Comparison of ENCODE assay signal across 9 mouse cellular contexts in genomic region chr2:126033114-126033972, GRCm38 (mm10). TPM values are rescaled to one million over a fixed set of nuclear protein-coding genes. Genes with fewer than 3 reads are reported as not detected.
DNase-seq lines count a peak whose midpoint lies in the region; ATAC-seq lines count a peak whose summit lies in the region.
"Had no signal": no experiment of that assay in that cellular context is flagged by ENCODE, and none has a peak within 500 bp of the region (broad histone marks: within the 10 kb centered on the region; RNA-seq: fewer than 3 reads in every experiment).

No protein-coding gene starts in this region.

- H3K36me3 ChIP-seq in forebrain, embryonic 13.5 days (ENCODE audit: poor library complexity, severe bottlenecking): no peaks in the 10 kb centered on the region
- H3K36me3 ChIP-seq in forebrain, embryonic 11.5 days (ENCODE audit: control insufficient read depth, insufficient read depth, low read length): no peaks in the 10 kb centered on the region
- no peaks in the 10 kb centered on the region for H3K36me3 ChIP-seq in midbrain, embryonic 13.5 days
- H3K36me3 ChIP-seq in midbrain, embryonic 10.5 days: no peaks in the 10 kb centered on the region
- no peaks in the 10 kb centered on the region for H3K36me3 ChIP-seq in embryonic facial prominence, embryonic 14.5 days (ENCODE audit: control insufficient read depth, insufficient read depth, low read length)
- H3K36me3 ChIP-seq in midbrain, embryonic 15.5 days (replicated peaks): no peaks in the 10 kb centered on the region
- H3K36me3 ChIP-seq: liver, embryonic 13.5 days had no signal

- H3K27ac ChIP-seq in forebrain, embryonic 13.5 days: no peak overlapping the region
- H3K27ac ChIP-seq in forebrain, embryonic 11.5 days (ENCODE audit: low read depth, low read length): no peak overlapping the region
- H3K27ac ChIP-seq in midbrain, embryonic 13.5 days: no peak overlapping the region
- no peak overlapping the region for H3K27ac ChIP-seq in midbrain, embryonic 10.5 days (replicated peaks)
- H3K27ac ChIP-seq in embryonic facial prominence, embryonic 14.5 days (replicated peaks; ENCODE audit: low read depth, low read length): no peak overlapping the region
- no peak overlapping the region for H3K27ac ChIP-seq in midbrain, embryonic 15.5 days
- H3K27ac ChIP-seq: liver, embryonic 13.5 days had no signal

- H3K27me3 ChIP-seq in forebrain, embryonic 13.5 days: no peaks in the 10 kb centered on the region
- no peaks in the 10 kb centered on the region for H3K27me3 ChIP-seq in forebrain, embryonic 11.5 days (ENCODE audit: control insufficient read depth, insufficient read depth, low read length)
- H3K27me3 ChIP-seq in midbrain, embryonic 13.5 days: no peaks in the 10 kb centered on the region
- H3K27me3 ChIP-seq in midbrain, embryonic 10.5 days (ENCODE audit: low read depth, poor library complexity, severe bottlenecking): no peaks in the 10 kb centered on the region
- H3K27me3 ChIP-seq in embryonic facial prominence, embryonic 14.5 days (replicated peaks; ENCODE audit: control insufficient read depth, insufficient read depth, low read length): no peaks in the 10 kb centered on the region
- no peaks in the 10 kb centered on the region for H3K27me3 ChIP-seq in midbrain, embryonic 15.5 days (replicated peaks)
- H3K27me3 ChIP-seq: liver, embryonic 13.5 days had no signal

- H3K9ac ChIP-seq in forebrain, embryonic 13.5 days: no peak overlapping the region
- no peak overlapping the region for H3K9ac ChIP-seq in forebrain, embryonic 11.5 days (ENCODE audit: low read length)
- no peak overlapping the region for H3K9ac ChIP-seq in midbrain, embryonic 13.5 days (replicated peaks)
- H3K9ac ChIP-seq in embryonic facial prominence, embryonic 14.5 days (ENCODE audit: low read depth, low read length): no peak overlapping the region
- H3K9ac ChIP-seq in midbrain, embryonic 15.5 days: no peak overlapping the region
- H3K9ac ChIP-seq: liver, embryonic 13.5 days had no signal

- DNase-seq in forebrain, embryonic 11.5 days (ENCODE audit: low spot score): no peak
- DNase-seq in midbrain, embryonic 10.5 days (ENCODE audit: low spot score): no peak
- DNase-seq in embryonic facial prominence, embryonic 14.5 days (ENCODE audit: low spot score): peak; percentile 49
- no peak for DNase-seq in T-cell, adult 2 months (ENCODE audit: low spot score)
- no peak for DNase-seq in spleen, adult 18-20 months
- DNase-seq: liver, embryonic 13.5 days had no signal

- WGBS in forebrain, embryonic 13.5 days: 82% methylated on average over 8 of the region's 8 CpGs
- WGBS in forebrain, embryonic 11.5 days: 87% methylated on average over 8 of the region's 8 CpGs
- 87% methylated on average over 8 of the region's 8 CpGs for WGBS in midbrain, embryonic 13.5 days
- WGBS in midbrain, embryonic 10.5 days: 81% methylated on average over 8 of the region's 8 CpGs
- 73% methylated on average over 8 of the region's 8 CpGs for WGBS in embryonic facial prominence, embryonic 14.5 days
- WGBS in midbrain, embryonic 15.5 days: 79% methylated on average over 8 of the region's 8 CpGs

- no peaks in the 10 kb centered on the region for H3K9me3 ChIP-seq in forebrain, embryonic 13.5 days (replicated peaks)
- no peaks in the 10 kb centered on the region for H3K9me3 ChIP-seq in forebrain, embryonic 11.5 days (ENCODE audit: control insufficient read depth, low read length)
- H3K9me3 ChIP-seq in midbrain, embryonic 13.5 days: no peaks in the 10 kb centered on the region
- H3K9me3 ChIP-seq in midbrain, embryonic 10.5 days (replicated peaks): no peaks in the 10 kb centered on the region
- H3K9me3 ChIP-seq in embryonic facial prominence, embryonic 14.5 days (ENCODE audit: control insufficient read depth, low read length): no peaks in the 10 kb centered on the region
- no peaks in the 10 kb centered on the region for H3K9me3 ChIP-seq in midbrain, embryonic 15.5 days
- H3K9me3 ChIP-seq: liver, embryonic 13.5 days had no signal

- no peak overlapping the region for H3K4me2 ChIP-seq in forebrain, embryonic 13.5 days
- H3K4me2 ChIP-seq in forebrain, embryonic 11.5 days (ENCODE audit: low read depth, low read length, severe bottlenecking): no peak overlapping the region
- no peak overlapping the region for H3K4me2 ChIP-seq in midbrain, embryonic 13.5 days (replicated peaks)
- H3K4me2 ChIP-seq in embryonic facial prominence, embryonic 14.5 days (ENCODE audit: low read depth, low read length): no peak overlapping the region
- H3K4me2 ChIP-seq in midbrain, embryonic 15.5 days: no peak overlapping the region
- H3K4me2 ChIP-seq: liver, embryonic 13.5 days had no signal

- ATAC-seq in forebrain, embryonic 13.5 days: 0 out of 2 replicates have a peak, but pooled peaks have one; percentile 53
- ATAC-seq in forebrain, embryonic 11.5 days (replicated peaks; ENCODE audit: low FRiP score): no peak
- peak; percentile 53 for ATAC-seq in midbrain, embryonic 13.5 days
- peak; percentile 42; the same call in 1 of the 2 replicates for ATAC-seq in embryonic facial prominence, embryonic 14.5 days (ENCODE audit: low read depth)
- ATAC-seq in midbrain, embryonic 15.5 days (replicated peaks): peak; percentile 75

- H3K4me3 ChIP-seq in forebrain, embryonic 13.5 days: no peak overlapping the region
- H3K4me3 ChIP-seq in forebrain, embryonic 11.5 days (ENCODE audit: low read depth, low read length): no peak overlapping the region
- H3K4me3 ChIP-seq in midbrain, embryonic 13.5 days (replicated peaks): no peak overlapping the region
- no peak overlapping the region for H3K4me3 ChIP-seq in midbrain, embryonic 10.5 days
- H3K4me3 ChIP-seq in embryonic facial prominence, embryonic 14.5 days (ENCODE audit: low read depth, low read length): no peak overlapping the region
- no peak overlapping the region for H3K4me3 ChIP-seq in midbrain, embryonic 15.5 days
- H3K4me3 ChIP-seq: liver, embryonic 13.5 days had no signal

- H3K4me1 ChIP-seq in forebrain, embryonic 13.5 days: peaks cover 9% of the 10 kb centered on the region; the same call in 1 of the 2 replicates
- peaks cover 2% of the 10 kb centered on the region; the same call in 1 of the 2 replicates for H3K4me1 ChIP-seq in forebrain, embryonic 11.5 days (replicated peaks; ENCODE audit: control insufficient read depth, insufficient read depth, low read length)
- no peaks in the 10 kb centered on the region for H3K4me1 ChIP-seq in midbrain, embryonic 13.5 days (replicated peaks)
- H3K4me1 ChIP-seq in midbrain, embryonic 10.5 days: 0 out of 2 replicates have a peak, but pooled peaks cover 3% of the 10 kb centered on the region
- H3K4me1 ChIP-seq in embryonic facial prominence, embryonic 14.5 days (ENCODE audit: control insufficient read depth, insufficient read depth, low read length): peaks cover 20% of the 10 kb centered on the region
- no peaks in the 10 kb centered on the region for H3K4me1 ChIP-seq in midbrain, embryonic 15.5 days
- H3K4me1 ChIP-seq: liver, embryonic 13.5 days had no signal

RNA-seq across cellular contexts. Expression of gene Fgf7, which starts 1.1 kb away (rescaled TPM):
- polyA plus RNA-seq in forebrain, embryonic 13.5 days (2015; fragmentation: Nextera tagmentation; extraction: Ambion mirVana): 0.93 and 1.4 TPM in 2 replicates
- polyA plus RNA-seq in forebrain, embryonic 11.5 days (2014; fragmentation: Nextera tagmentation; extraction: Ambion mirVana): 0.37 and 1.00 TPM in 2 replicates
- polyA plus RNA-seq in midbrain, embryonic 13.5 days (2015; fragmentation: Nextera tagmentation; extraction: Ambion mirVana): 0.27 and 0.70 TPM in 2 replicates
- polyA plus RNA-seq in midbrain, embryonic 10.5 days (2016; fragmentation: Nextera tagmentation; extraction: Ambion mirVana): 0.05 and 0.67 TPM in 2 replicates
- 16.1 and 17.6 TPM in 2 replicates for polyA plus RNA-seq in embryonic facial prominence, embryonic 14.5 days (2014; fragmentation: Nextera tagmentation; extraction: Ambion mirVana)
- polyA plus RNA-seq in midbrain, embryonic 15.5 days (2015; fragmentation: Nextera tagmentation; extraction: Ambion mirVana): 0.27 and 0.48 TPM in 2 replicates
